Mouse (Mus musculus) MEL (cell line): ENCODE measurements at regions not wholly inside any gene's neighbourhood (a gene's known extent, or its start where the extent isn't known, plus 50 kb on each side); places are given as distances from the start of the nearest gene placed in this dataset.

Experiments used
- DNase-seq: peaks from one replicate; pipeline ENCODE4 v3.0.0; 2011; ENCODE audit warnings: low read depth, low spot score
- H3K27ac ChIP-seq: 2 replicates; pipeline ENCODE4 v1.5.1; 2012; ENCODE audit warnings: low read depth, mild to moderate bottlenecking, control low read depth, low read length, moderate library complexity; ENCODE audit not compliant: control insufficient read depth
- H3K27me3 ChIP-seq, 2 experiments: fragments of 150-350 bp in 1 of 2; sonication (generic) in 1 of 2; 2 replicates each; pipeline ENCODE4 v1.6.1; 2012; ENCODE audit warnings: low read length in 2 of 2, mild to moderate bottlenecking in 2 of 2, improper control_type of control experiment in 1 of 2, moderate library complexity in 1 of 2; ENCODE audit not compliant: insufficient read depth in 2 of 2, control insufficient read depth in 1 of 2
- H3K36me3 ChIP-seq, 2 experiments: 2 replicates each; pipeline ENCODE4 v1.6.1; 2012 to 2014; ENCODE audit warnings: low read length in 2 of 2, improper control_type of control experiment in 1 of 2, inconsistent platforms in 1 of 2, mild to moderate bottlenecking in 1 of 2; ENCODE audit not compliant: insufficient read depth in 2 of 2, control insufficient read depth in 1 of 2
- H3K4me1 ChIP-seq, 2 experiments: fragments of 150-350 bp in 1 of 2; sonication (generic) in 1 of 2; 2 replicates each; pipeline ENCODE4 v1.6.1; 2012; ENCODE audit warnings: low read length in 2 of 2, improper control_type of control experiment in 1 of 2, mild to moderate bottlenecking in 1 of 2; ENCODE audit not compliant: insufficient read depth in 2 of 2, control insufficient read depth in 1 of 2
- H3K4me3 ChIP-seq, 2 experiments: fragments of 150-350 bp in 1 of 2; sonication (generic) in 1 of 2; 2 replicates each; pipeline ENCODE4 v1.5.1; 2012; ENCODE audit warnings: low read depth in 2 of 2, low read length in 2 of 2, mild to moderate bottlenecking in 2 of 2, moderate library complexity in 2 of 2, control low read depth in 1 of 2, improper control_type of control experiment in 1 of 2; ENCODE audit not compliant: control insufficient read depth in 1 of 2, insufficient read depth in 1 of 2
- H3K79me2 ChIP-seq: 2 replicates; pipeline ENCODE4 v1.6.1; 2012; ENCODE audit warnings: mild to moderate bottlenecking, low read length, moderate library complexity; ENCODE audit not compliant: control insufficient read depth, poor library complexity, insufficient read depth
- H3K9ac ChIP-seq: 2 replicates; pipeline ENCODE4 v1.6.1; 2012; ENCODE audit warnings: low read depth, mild to moderate bottlenecking, control low read depth, low read length, moderate library complexity; ENCODE audit not compliant: control insufficient read depth, poor library complexity, severe bottlenecking
- H3K9me3 ChIP-seq: fragments of 150-350 bp; sonication (generic); replicated peaks from 2 replicates; pipeline ENCODE4 v1.6.1; 2012; ENCODE audit warnings: mild to moderate bottlenecking, low read length, improper control_type of control experiment, moderate library complexity; ENCODE audit not compliant: insufficient read depth
- BHLHE40 ChIP-seq: IDR thresholded peaks from 2 replicates; pipeline ENCODE4 v1.6.1; 2012; ENCODE audit warnings: low read depth, mild to moderate bottlenecking, inconsistent platforms, low read length, improper control_type of control experiment, borderline replicate concordance
- EP300 ChIP-seq, 2 experiments: IDR thresholded peaks; 2 replicates each; pipeline ENCODE4 v1.6.1; 2011; ENCODE audit warnings: improper control_type of control experiment in 2 of 2, low read length in 2 of 2, low read depth in 1 of 2, mild to moderate bottlenecking in 1 of 2
- ETS1 ChIP-seq: IDR thresholded peaks from 2 replicates; pipeline ENCODE4 v1.6.1; 2012; ENCODE audit warnings: low read depth, mild to moderate bottlenecking, inconsistent platforms, low read length, improper control_type of control experiment, moderate library complexity
- GABPA ChIP-seq: IDR thresholded peaks from 2 replicates; pipeline ENCODE4 v1.6.1; 2012; ENCODE audit warnings: low read depth, mild to moderate bottlenecking, inconsistent platforms, low read length, improper control_type of control experiment, moderate library complexity
- GATA1 ChIP-seq: IDR thresholded peaks from 2 replicates; pipeline ENCODE4 v1.6.1; 2011; ENCODE audit warnings: low read depth, low read length, improper control_type of control experiment
- JUND ChIP-seq: IDR thresholded peaks from 2 replicates; pipeline ENCODE4 v1.6.1; 2011; ENCODE audit warnings: low read depth, mild to moderate bottlenecking, improper control_type of control experiment, low read length
- KAT2A ChIP-seq: conservative IDR thresholded peaks from 2 replicates; pipeline ENCODE4 v1.6.1; 2012; ENCODE audit warnings: low read depth, low read length, improper control_type of control experiment, inconsistent platforms
- MAFK ChIP-seq: IDR thresholded peaks from 2 replicates; pipeline ENCODE4 v1.6.1; 2011; ENCODE audit warnings: low read depth, mild to moderate bottlenecking, low read length, improper control_type of control experiment, borderline replicate concordance
- MEF2A ChIP-seq: IDR thresholded peaks from 2 replicates; pipeline ENCODE4 v1.6.1; 2014; ENCODE audit warnings: low read depth, mild to moderate bottlenecking, inconsistent platforms, low read length, improper control_type of control experiment; ENCODE audit not compliant: poor library complexity, insufficient replicate concordance, severe bottlenecking; ENCODE audit errors: extremely low read depth
- MXI1 ChIP-seq: IDR thresholded peaks from 2 replicates; pipeline ENCODE4 v1.6.1; 2011; ENCODE audit warnings: mild to moderate bottlenecking, low read depth, low read length, improper control_type of control experiment
- MYC ChIP-seq: IDR thresholded peaks from 2 replicates; pipeline ENCODE4 v1.6.1; 2011; ENCODE audit warnings: low read depth, mild to moderate bottlenecking, low read length, improper control_type of control experiment, moderate library complexity
- NELFE ChIP-seq: IDR thresholded peaks from 2 replicates; pipeline ENCODE4 v1.6.1; 2011; ENCODE audit warnings: low read depth, low read length, improper control_type of control experiment
- NRF1 ChIP-seq: IDR thresholded peaks from 2 replicates; pipeline ENCODE4 v1.6.1; 2014; ENCODE audit warnings: low read depth, mild to moderate bottlenecking, inconsistent platforms, low read length, improper control_type of control experiment, moderate library complexity; ENCODE audit not compliant: poor library complexity, insufficient read depth, severe bottlenecking
- POLR2A ChIP-seq, 2 experiments: IDR thresholded peaks; 2 replicates each; pipeline ENCODE4 v1.6.1; 2011 to 2012; ENCODE audit warnings: low read length in 2 of 2, mild to moderate bottlenecking in 2 of 2, control low read depth in 1 of 2, improper control_type of control experiment in 1 of 2, low read depth in 1 of 2, moderate library complexity in 1 of 2; ENCODE audit not compliant: control insufficient read depth in 1 of 2, insufficient read depth in 1 of 2, poor library complexity in 1 of 2
- POLR2AphosphoS5 ChIP-seq: IDR thresholded peaks from 2 replicates; pipeline ENCODE4 v1.6.1; 2012; ENCODE audit warnings: low read depth, borderline replicate concordance, mild to moderate bottlenecking, inconsistent platforms, low read length, moderate library complexity, mixed read lengths
- RAD21 ChIP-seq: IDR thresholded peaks from 2 replicates; pipeline ENCODE4 v1.6.1; 2011; ENCODE audit warnings: mild to moderate bottlenecking, low read depth, low read length, improper control_type of control experiment
- RCOR1 ChIP-seq: IDR thresholded peaks from 2 replicates; pipeline ENCODE4 v1.6.1; 2012; ENCODE audit warnings: low read depth, mild to moderate bottlenecking, inconsistent platforms, low read length, improper control_type of control experiment
- SMC3 ChIP-seq: IDR thresholded peaks from 2 replicates; pipeline ENCODE4 v1.6.1; 2011; ENCODE audit warnings: low read depth, low read length, improper control_type of control experiment
- TAL1 ChIP-seq: IDR thresholded peaks from 2 replicates; pipeline ENCODE4 v1.6.1; 2012; ENCODE audit warnings: mild to moderate bottlenecking, inconsistent platforms, low read length, moderate library complexity, mixed read lengths
- TBP ChIP-seq: IDR thresholded peaks from 2 replicates; pipeline ENCODE4 v1.8.0; 2011; ENCODE audit warnings: low read depth, low read length, improper control_type of control experiment
- TCF12 ChIP-seq: IDR thresholded peaks from 2 replicates; pipeline ENCODE4 v1.6.1; 2014; ENCODE audit warnings: low read depth, mild to moderate bottlenecking, inconsistent platforms, low read length, improper control_type of control experiment, moderate library complexity
- USF1 ChIP-seq: IDR thresholded peaks from 2 replicates; pipeline ENCODE4 v1.6.1; 2014; ENCODE audit warnings: low read depth, mild to moderate bottlenecking, inconsistent platforms, low read length, improper control_type of control experiment, moderate library complexity
- ZC3H11A ChIP-seq: IDR thresholded peaks from 2 replicates; pipeline ENCODE4 v1.6.1; 2012; ENCODE audit warnings: low read depth, mild to moderate bottlenecking, inconsistent platforms, low read length, improper control_type of control experiment
- ZKSCAN1 ChIP-seq: IDR thresholded peaks from 2 replicates; pipeline ENCODE4 v1.6.1; 2012; ENCODE audit warnings: low read depth, mild to moderate bottlenecking, inconsistent platforms, low read length, improper control_type of control experiment, moderate library complexity
- ZMIZ1 ChIP-seq: IDR thresholded peaks from 2 replicates; pipeline ENCODE4 v1.6.1; 2012; ENCODE audit warnings: low read depth, mild to moderate bottlenecking, inconsistent platforms, low read length, improper control_type of control experiment, moderate library complexity

DNA sequence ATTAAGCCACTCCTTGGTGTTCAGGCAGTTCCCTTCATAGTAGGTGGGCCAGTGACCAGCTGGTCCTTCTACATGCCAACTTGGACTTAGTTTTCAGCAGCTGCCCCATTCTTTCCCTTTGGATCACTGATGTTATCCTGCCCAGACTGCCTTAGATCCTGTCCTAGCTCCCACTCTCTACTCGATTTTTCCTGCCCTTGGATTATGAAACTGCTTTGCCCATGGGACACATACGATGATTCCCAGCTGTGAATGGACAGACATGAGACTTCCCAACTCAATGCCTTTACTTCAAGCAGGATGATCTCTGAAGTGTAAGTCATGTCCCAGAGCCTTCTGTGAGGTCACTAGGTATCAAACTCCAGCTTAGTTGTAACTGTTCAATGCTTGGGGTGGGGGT, 684.5 kb upstream of the Vstm2b start:
- no peaks in the 10 kb centered on the region for H3K4me1 ChIP-seq
- TF ChIP-seq USF1 (no peak), KAT2A (no peak), MYC (no peak), SMC3 (no peak), RAD21 (no peak), MXI1 (no peak), ZMIZ1 (no peak), TBP (no peak), TCF12 (no peak), BHLHE40 (no peak), NRF1 (no peak), NELFE (no peak), POLR2A (IDR thresholded peaks at IDR 0.05; ENCODE audit: control insufficient read depth in 1 of 2, insufficient read depth in 1 of 2, low read depth in 1 of 2, low read length in 2 of 2, poor library complexity in 1 of 2) (no peak), JUND (no peak), MAFK (no peak), GATA1 (no peak), ZC3H11A (no peak)
- H3K4me3 ChIP-seq, result no peak overlapping the region
- no peaks in the 10 kb centered on the region for H3K9me3 ChIP-seq
- no peaks in the 10 kb centered on the region for H3K36me3 ChIP-seq
- H3K27me3 ChIP-seq, result no peaks in the 10 kb centered on the region
- H3K27ac ChIP-seq, result no peak overlapping the region
- no peaks in the 10 kb centered on the region for H3K79me2 ChIP-seq
- H3K9ac ChIP-seq, result no peak overlapping the region
- no peak for DNase-seq

DNA sequence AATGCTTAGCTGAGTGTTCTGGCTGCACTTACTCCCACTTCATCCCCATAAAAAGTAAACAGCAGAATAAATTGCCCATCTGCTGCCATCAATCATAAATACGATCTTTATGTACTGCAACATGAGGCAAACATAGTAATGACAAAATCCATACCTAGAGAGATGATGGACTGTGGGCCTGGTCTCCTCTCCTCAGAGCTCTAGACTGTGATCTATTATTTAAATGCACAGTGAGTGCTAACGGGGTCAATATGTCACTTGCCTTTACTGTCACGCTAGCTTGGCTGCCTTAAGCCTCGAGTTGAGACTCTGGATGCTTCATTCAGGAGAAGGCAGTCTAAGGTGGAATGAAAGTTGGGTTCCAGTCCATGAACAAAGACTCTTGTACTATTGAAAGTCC, 683.7 kb upstream of the Vstm2b start:
- H3K4me3 ChIP-seq, result no peak overlapping the region
- H3K27me3 ChIP-seq, result no peaks in the 10 kb centered on the region
- H3K27ac ChIP-seq, result no peak overlapping the region
- H3K9me3 ChIP-seq, result no peaks in the 10 kb centered on the region
- no peaks in the 10 kb centered on the region for H3K4me1 ChIP-seq
- DNase-seq, result no peak
- H3K79me2 ChIP-seq, result no peaks in the 10 kb centered on the region
- H3K9ac ChIP-seq, result no peak overlapping the region
- no peaks in the 10 kb centered on the region for H3K36me3 ChIP-seq
- TF ChIP-seq ZKSCAN1, result no peak
- TF ChIP-seq TCF12, result no peak
- no peak for TF ChIP-seq EP300 (IDR thresholded peaks at IDR 0.05; ENCODE audit: low read depth in 1 of 2, low read length in 2 of 2)
- no peak for TF ChIP-seq RCOR1
- no peak for TF ChIP-seq NRF1
- no peak for TF ChIP-seq ETS1
- no peak for TF ChIP-seq ZC3H11A
- no peak for TF ChIP-seq MEF2A
- no peak for TF ChIP-seq POLR2AphosphoS5
- no peak for TF ChIP-seq TAL1
- TF ChIP-seq POLR2A (IDR thresholded peaks at IDR 0.05; ENCODE audit: control insufficient read depth in 1 of 2, insufficient read depth in 1 of 2, low read depth in 1 of 2, low read length in 2 of 2, poor library complexity in 1 of 2), result no peak
- no peak for TF ChIP-seq MXI1
- TF ChIP-seq ZMIZ1, result no peak
- TF ChIP-seq GABPA, result no peak
